Mouse (Mus musculus): ENCODE data around the gene Gm13287. TPM values are rescaled to one million over a fixed set of nuclear protein-coding genes. Genes with fewer than 3 reads are reported as not detected.

Gm13287 gene
- polyA plus RNA-seq, 1 experiment from 2014 or later: not detected

DNA sequence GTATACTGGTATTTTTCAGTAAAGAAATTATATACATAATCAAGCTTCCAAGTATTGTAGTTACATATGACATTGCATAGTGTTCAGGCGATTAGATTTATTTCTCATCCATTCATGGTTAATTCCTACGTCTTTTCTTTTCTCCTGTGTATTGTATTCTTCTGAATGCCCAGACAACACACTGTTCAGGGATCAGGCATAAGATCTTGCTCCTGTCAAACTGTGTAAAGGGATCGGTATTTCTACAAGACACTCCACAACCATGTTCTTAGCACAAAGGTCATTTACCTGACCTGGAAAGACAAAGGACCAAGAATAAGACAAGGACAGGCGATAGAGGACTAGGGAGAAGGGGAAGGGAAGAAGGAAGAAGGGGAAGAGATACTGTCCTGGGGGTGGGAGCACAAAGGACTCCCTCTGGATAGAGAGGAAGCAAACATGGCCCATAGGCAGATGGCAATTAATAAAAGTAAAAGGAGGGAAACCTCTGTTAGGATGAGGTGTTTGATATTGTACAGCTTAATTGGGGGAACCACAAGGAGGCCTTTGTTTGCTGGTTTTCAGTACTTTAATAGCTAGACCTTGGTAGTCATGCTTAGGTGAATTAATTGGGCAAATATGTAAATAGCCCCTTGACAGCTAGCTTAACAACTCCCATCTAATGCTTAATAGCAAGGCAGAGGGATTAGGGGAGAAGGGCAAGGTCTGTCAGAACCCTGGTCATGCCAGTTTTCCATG, 48.1 kb downstream of the Gm13287 start:
- no peak overlapping the region for H3K4me3 ChIP-seq (ENCODE audit: low read depth, low read length)
- no peak overlapping the region for H3K9ac ChIP-seq (ENCODE audit: low read depth, low read length)
- no peaks in the 10 kb centered on the region for H3K27me3 ChIP-seq (replicated peaks; ENCODE audit: control insufficient read depth, insufficient read depth, low read length)
- H3K36me3 ChIP-seq (ENCODE audit: control insufficient read depth, insufficient read depth, low read length): no peaks in the 10 kb centered on the region
- H3K9me3 ChIP-seq (ENCODE audit: control insufficient read depth, low read length): no peaks in the 10 kb centered on the region
- 60% methylated on average over 4 of the region's 4 CpGs for WGBS
- H3K4me1 ChIP-seq (replicated peaks; ENCODE audit: control insufficient read depth, insufficient read depth, low read length): no peaks in the 10 kb centered on the region
- no peak for ATAC-seq (replicated peaks; ENCODE audit: low FRiP score)
- H3K4me2 ChIP-seq: no peak overlapping the region
- no peak overlapping the region for H3K27ac ChIP-seq (ENCODE audit: low read depth, low read length)
- DNase-seq (ENCODE audit: low spot score): no peak

Other genes starting within 250 kb of the Gm13287 start
- not detected in 2 replicates for gene Ifna15, start 245.0 kb upstream of the Gm13287 start, polyA plus RNA-seq (2014; fragmentation: Nextera tagmentation; extraction: Ambion mirVana)
- gene Ifna14, start 231.5 kb upstream of the Gm13287 start, polyA plus RNA-seq (2014; fragmentation: Nextera tagmentation; extraction: Ambion mirVana): not detected in 2 replicates
- not detected in 2 replicates for gene Ifna9, start 210.9 kb upstream of the Gm13287 start, polyA plus RNA-seq (2014; fragmentation: Nextera tagmentation; extraction: Ambion mirVana)
- gene Ifna12, start 199.9 kb upstream of the Gm13287 start, polyA plus RNA-seq (2014; fragmentation: Nextera tagmentation; extraction: Ambion mirVana): not detected in 2 replicates
- not detected in 2 replicates for gene C87499, start 168.8 kb upstream of the Gm13287 start, polyA plus RNA-seq (2014; fragmentation: Nextera tagmentation; extraction: Ambion mirVana)
- not detected in 2 replicates for gene Ifna13, start 158.8 kb upstream of the Gm13287 start, polyA plus RNA-seq (2014; fragmentation: Nextera tagmentation; extraction: Ambion mirVana)
- not detected in 2 replicates for gene Ifna16, start 126.3 kb upstream of the Gm13287 start, polyA plus RNA-seq (2014; fragmentation: Nextera tagmentation; extraction: Ambion mirVana)
- not detected in 2 replicates for gene Ifna2, start 119.3 kb upstream of the Gm13287 start, polyA plus RNA-seq (2014; fragmentation: Nextera tagmentation; extraction: Ambion mirVana)
- not detected in 2 replicates for gene Ifnab, start 111.9 kb upstream of the Gm13287 start, polyA plus RNA-seq (2014; fragmentation: Nextera tagmentation; extraction: Ambion mirVana)
- gene Gm26566, start 81.4 kb upstream of the Gm13287 start, polyA plus RNA-seq (2014; fragmentation: Nextera tagmentation; extraction: Ambion mirVana): 0.85 and 0.96 TPM in 2 replicates
- 65.1 and 72.9 TPM in 2 replicates for gene Klhl9, start 80.8 kb upstream of the Gm13287 start, polyA plus RNA-seq (2014; fragmentation: Nextera tagmentation; extraction: Ambion mirVana)
- not detected in 2 replicates for gene Gm13271, start 48.4 kb upstream of the Gm13287 start, polyA plus RNA-seq (2014; fragmentation: Nextera tagmentation; extraction: Ambion mirVana)
- not detected in 2 replicates for gene Gm13283, start 43.1 kb upstream of the Gm13287 start, polyA plus RNA-seq (2014; fragmentation: Nextera tagmentation; extraction: Ambion mirVana)
- not detected in 2 replicates for gene Gm13290, start 29.4 kb upstream of the Gm13287 start, polyA plus RNA-seq (2014; fragmentation: Nextera tagmentation; extraction: Ambion mirVana)
- gene Gm13289, start 26.3 kb upstream of the Gm13287 start, polyA plus RNA-seq (2014; fragmentation: Nextera tagmentation; extraction: Ambion mirVana): not detected in 2 replicates
- gene Gm13272, start 23.4 kb upstream of the Gm13287 start, polyA plus RNA-seq (2014; fragmentation: Nextera tagmentation; extraction: Ambion mirVana): not detected in 2 replicates
- gene Ifnz, start 21.1 kb upstream of the Gm13287 start, polyA plus RNA-seq (2014; fragmentation: Nextera tagmentation; extraction: Ambion mirVana): not detected in 2 replicates
- gene Gm13276, start 17.5 kb upstream of the Gm13287 start, polyA plus RNA-seq (2014; fragmentation: Nextera tagmentation; extraction: Ambion mirVana): not detected in 2 replicates
- not detected in 2 replicates for gene Gm13277, start 14.6 kb upstream of the Gm13287 start, polyA plus RNA-seq (2014; fragmentation: Nextera tagmentation; extraction: Ambion mirVana)
- not detected in 2 replicates for gene Gm13278, start 11.7 kb upstream of the Gm13287 start, polyA plus RNA-seq (2014; fragmentation: Nextera tagmentation; extraction: Ambion mirVana)
- gene Gm13275, start 8.8 kb upstream of the Gm13287 start, polyA plus RNA-seq (2014; fragmentation: Nextera tagmentation; extraction: Ambion mirVana): not detected in 2 replicates
- gene Gm13279, start 5.9 kb upstream of the Gm13287 start, polyA plus RNA-seq (2014; fragmentation: Nextera tagmentation; extraction: Ambion mirVana): not detected in 2 replicates
- 0.26 and 0.66 TPM in 2 replicates for gene Gm13285, start 3.6 kb upstream of the Gm13287 start, polyA plus RNA-seq (2014; fragmentation: Nextera tagmentation; extraction: Ambion mirVana)
- gene Gm13288, start 2.3 kb downstream of the Gm13287 start, polyA plus RNA-seq (2014; fragmentation: Nextera tagmentation; extraction: Ambion mirVana): not detected in 2 replicates
- gene Ifna7, start 13.0 kb downstream of the Gm13287 start, polyA plus RNA-seq (2014; fragmentation: Nextera tagmentation; extraction: Ambion mirVana): not detected in 2 replicates
- gene Ifna11, start 16.7 kb downstream of the Gm13287 start, polyA plus RNA-seq (2014; fragmentation: Nextera tagmentation; extraction: Ambion mirVana): not detected in 2 replicates
- gene Ifna6, start 24.2 kb downstream of the Gm13287 start, polyA plus RNA-seq (2014; fragmentation: Nextera tagmentation; extraction: Ambion mirVana): not detected in 2 replicates
- not detected in 2 replicates for gene Ifna5, start 32.3 kb downstream of the Gm13287 start, polyA plus RNA-seq (2014; fragmentation: Nextera tagmentation; extraction: Ambion mirVana)
- gene Ifna4, start 38.6 kb downstream of the Gm13287 start, polyA plus RNA-seq (2014; fragmentation: Nextera tagmentation; extraction: Ambion mirVana): not detected in 2 replicates
- not detected in 2 replicates for gene Ifna1, start 46.8 kb downstream of the Gm13287 start, polyA plus RNA-seq (2014; fragmentation: Nextera tagmentation; extraction: Ambion mirVana)
- gene Ifne, start 76.9 kb downstream of the Gm13287 start, polyA plus RNA-seq (2014; fragmentation: Nextera tagmentation; extraction: Ambion mirVana): not detected in 2 replicates

All from liver, embryonic 11.5 days (tissue).